ENCODE assay signal across 8 mouse cellular contexts in genomic region chr9:59485511-59486075, GRCm38 (mm10). TPM values are rescaled to one million over a fixed set of nuclear protein-coding genes. Genes with fewer than 3 reads are reported as not detected.
A peak's percentile ranks its signal among the peaks of the same experiment; 100 is the strongest.
DNase-seq lines count a peak whose midpoint lies in the region; ATAC-seq lines count a peak whose summit lies in the region.

No protein-coding gene starts in this region.

- peaks cover 25% of the 10 kb centered on the region for H3K4me1 ChIP-seq in hindbrain, embryonic 10.5 days (replicated peaks)

- under 1% methylated on average over 34 of the region's 34 CpGs for WGBS in hindbrain, embryonic 10.5 days

- peak overlapping the region; percentile 99 for H3K27ac ChIP-seq in hindbrain, embryonic 10.5 days

- ATAC-seq in frontal cortex, adult (ENCODE audit: low TSS enrichment) = peak; percentile 51

- H3K9me3 ChIP-seq in hindbrain, embryonic 10.5 days = no peaks in the 10 kb centered on the region

- peak; percentile 69 for DNase-seq in Muller cell, postnatal 12 days (ENCODE audit: inconsistent ontology term)
- peak; percentile 63 for DNase-seq in cerebellum, adult 8-10 months
- DNase-seq in hindbrain, embryonic 10.5 days (ENCODE audit: low spot score) = peak; percentile 65
- DNase-seq in left cerebral cortex, adult 11 months (ENCODE audit: low spot score) = peak; percentile 4
- DNase-seq in lung, postnatal 36 days = peak; percentile 71
- peak; percentile 36 for DNase-seq in retina, adult 2 months (ENCODE audit: low read depth, low spot score)
- peak; percentile 54 to 69 for DNase-seq in thymus, postnatal 36 days

- no peaks in the 10 kb centered on the region for H3K27me3 ChIP-seq in hindbrain, embryonic 10.5 days (ENCODE audit: insufficient read depth, poor library complexity, severe bottlenecking)

- H3K36me3 ChIP-seq in hindbrain, embryonic 10.5 days = peaks cover 6% of the 10 kb centered on the region; the same call in 1 of the 2 replicates

- H3K4me3 ChIP-seq in hindbrain, embryonic 10.5 days = peak overlapping the region; percentile 99

RNA-seq across cellular contexts. Expression of gene Arih1, which starts 0.8 kb away (rescaled TPM):
- 15.1 and 16.8 TPM in 2 replicates for polyA plus RNA-seq in hindbrain, embryonic 10.5 days (2016; fragmentation: Nextera tagmentation; extraction: Ambion mirVana)

RNA-seq across cellular contexts. Expression of gene Hexa, which starts 53.7 kb away (rescaled TPM):
- polyA plus RNA-seq in hindbrain, embryonic 10.5 days (2016; fragmentation: Nextera tagmentation; extraction: Ambion mirVana) = 46.1 and 49.4 TPM in 2 replicates

RNA-seq across cellular contexts. Expression of gene Tmem202, which starts 54.1 kb away (rescaled TPM):
- polyA plus RNA-seq in hindbrain, embryonic 10.5 days (2016; fragmentation: Nextera tagmentation; extraction: Ambion mirVana) = not detected in 2 replicates

Comparison
In these comparisons a context has a peak if more than half of its experiments do, and no peak if none do; other contexts are left out.
1. Peak in every context shown above with its lines: DNase-seq, ATAC-seq, H3K4me3 ChIP-seq and H3K27ac ChIP-seq.
2. DNase-seq: peak in every context shown above with its lines; median percentile 71 in lung, postnatal 36 days; 69 in Muller cell, postnatal 12 days; 65 in hindbrain, embryonic 10.5 days; 63 in cerebellum, adult 8-10 months; 62 in thymus, postnatal 36 days; 36 in retina, adult 2 months; 4 in left cerebral cortex, adult 11 months.